Mouse (Mus musculus) limb, embryonic 14.5 days (tissue): ENCODE results near the gene Gabrb2. TPM values are rescaled to one million over a fixed set of nuclear protein-coding genes. Genes with fewer than 3 reads are reported as not detected.

Source experiments
- ATAC-seq: fragments of 200-750 bp; cut with Nextera tagmentation; 2 replicates; pipeline ENCODE4 v1.8.0; 2017; ENCODE audit warnings: low read depth, moderate number of reproducible peaks, moderate TSS enrichment; ENCODE audit not compliant: low FRiP score
- DNase-seq: peaks from one replicate; pipeline ENCODE4 v3.0.0-alpha.2; 2015; ENCODE audit warnings: low spot score
- H3K27ac ChIP-seq: fragments of 300-500 bp; sonication (generic); replicated peaks from 2 replicates; pipeline ENCODE4 v1.5.1; 2014; ENCODE audit warnings: low read depth, mild to moderate bottlenecking, low read length, moderate library complexity, mixed read lengths
- H3K27me3 ChIP-seq: fragments of 300-500 bp; sonication (generic); 2 replicates; pipeline ENCODE4 v1.6.1; 2014; ENCODE audit warnings: low read length, mixed read lengths; ENCODE audit not compliant: control insufficient read depth, insufficient read depth
- H3K36me3 ChIP-seq: fragments of 300-500 bp; sonication (generic); 2 replicates; pipeline ENCODE4 v1.6.1; 2014; ENCODE audit warnings: mild to moderate bottlenecking, low read length, moderate library complexity, mixed read lengths; ENCODE audit not compliant: control insufficient read depth, insufficient read depth
- H3K4me1 ChIP-seq: fragments of 300-500 bp; sonication (generic); 2 replicates; pipeline ENCODE4 v1.6.1; 2014; ENCODE audit warnings: antibody characterized with exemption, low read length, mixed read lengths; ENCODE audit not compliant: control insufficient read depth, insufficient read depth
- H3K4me2 ChIP-seq: fragments of 300-500 bp; sonication (generic); replicated peaks from 2 replicates; pipeline ENCODE4 v1.6.1; 2014; ENCODE audit warnings: low read depth, mild to moderate bottlenecking, low read length, moderate library complexity; ENCODE audit not compliant: severe bottlenecking
- H3K4me3 ChIP-seq: fragments of 300-500 bp; sonication (generic); replicated peaks from 2 replicates; pipeline ENCODE4 v1.5.1; 2014; ENCODE audit warnings: low read length
- H3K9ac ChIP-seq: fragments of 300-500 bp; sonication (generic); 2 replicates; pipeline ENCODE4 v1.6.1; 2014; ENCODE audit warnings: mild to moderate bottlenecking, low read depth, low read length, moderate library complexity; ENCODE audit not compliant: severe bottlenecking
- H3K9me3 ChIP-seq: fragments of 300-500 bp; sonication (generic); 2 replicates; pipeline ENCODE4 v1.6.1; 2016; ENCODE audit warnings: low read length; ENCODE audit not compliant: control insufficient read depth
- POLR2A ChIP-seq: fragments of 200-500 bp; IDR thresholded peaks from 2 replicates; pipeline ENCODE4 v1.8.0; 2012; ENCODE audit warnings: inconsistent platforms, mild to moderate bottlenecking, moderate library complexity, borderline replicate concordance; ENCODE audit not compliant: insufficient read depth, insufficient read length; ENCODE audit errors: extremely low read depth
- WGBS: fragments of 180-500 bp; shearing (Covaris S2); extraction: QIAGEN DNeasy Blood & Tissue Kit; methylation state at CpG from one replicate; pipeline ENCODE4 v1.1.7; 2014; 5-methylcytosine and 5-hydroxymethylcytosine counted together
- polyA plus RNA-seq, 2 experiments: library from polyadenylated mRNA; depleted of rRNA in 1 of 2; stranded (reverse) in 1 of 2; unstranded in 1 of 2; fragments of >200 nt; fragmentation: Nextera tagmentation in 1 of 2; extraction: Ambion mirVana in 1 of 2; gene quantifications; 2 replicates each; pipeline versions ENCODE4 v1.2.1 to v1.2.3; 2012 to 2014

The Gabrb2 gene
- polyA plus RNA-seq, 2 experiments: 0.65 to 1.5 TPM

- no peak overlapping the region for H3K4me3 ChIP-seq
- DNase-seq (no peak), ATAC-seq (no peak)
- H3K9me3 ChIP-seq: no peaks in the 10 kb centered on the region
- H3K27me3 ChIP-seq: no peaks in the 10 kb centered on the region
- H3K27ac ChIP-seq: no peak overlapping the region
- H3K4me2 ChIP-seq: no peak overlapping the region
- TF ChIP-seq POLR2A: no peak
- 39% methylated on average over 3 of the region's 3 CpGs for WGBS
- no peaks in the 10 kb centered on the region for H3K36me3 ChIP-seq
- H3K9ac ChIP-seq: no peak overlapping the region
- no peaks in the 10 kb centered on the region for H3K4me1 ChIP-seq
Observed at GRCm38 (mm10) chr11:42654189-42654588, 234.6 kb downstream of the Gabrb2 start.

- no peak for DNase-seq
- H3K36me3 ChIP-seq: no peaks in the 10 kb centered on the region
Observed at GRCm38 (mm10) chr11:42668657-42669056, 249.1 kb downstream of the Gabrb2 start.

More at GRCm38 (mm10) chr11:42668657-42669056, 249.1 kb downstream of the Gabrb2 start:
- Histone ChIP-seq H3K9ac (no peak overlapping the region), H3K27me3 (no peaks in the 10 kb centered on the region), H3K4me3 (no peak overlapping the region), H3K4me1 (no peaks in the 10 kb centered on the region), H3K27ac (no peak overlapping the region), H3K4me2 (no peak overlapping the region), H3K9me3 (no peaks in the 10 kb centered on the region)
- ATAC-seq: no peak
- no peak for TF ChIP-seq POLR2A
- 80% methylated on average over 4 of the region's 4 CpGs for WGBS

Other genes with a start within 250 kb of the Gabrb2 start
- 0.83 and 1.2 TPM in 2 replicates for gene Gabra1, start 236.8 kb upstream of the Gabrb2 start, polyA plus RNA-seq (2012; rRNA removed)
- gene Gabra1, start 236.8 kb upstream of the Gabrb2 start, polyA plus RNA-seq (2014; fragmentation: Nextera tagmentation; extraction: Ambion mirVana): 2.5 and 2.8 TPM in 2 replicates
- not detected in 2 replicates for gene Gabra6, start 98.7 kb upstream of the Gabrb2 start, polyA plus RNA-seq (2012; rRNA removed)
- gene Gabra6, start 98.7 kb upstream of the Gabrb2 start, polyA plus RNA-seq (2014; fragmentation: Nextera tagmentation; extraction: Ambion mirVana): not detected in 2 replicates